Mouse (Mus musculus): ENCODE measurements around the gene Apoc1.

Apoc1 gene

DNA sequence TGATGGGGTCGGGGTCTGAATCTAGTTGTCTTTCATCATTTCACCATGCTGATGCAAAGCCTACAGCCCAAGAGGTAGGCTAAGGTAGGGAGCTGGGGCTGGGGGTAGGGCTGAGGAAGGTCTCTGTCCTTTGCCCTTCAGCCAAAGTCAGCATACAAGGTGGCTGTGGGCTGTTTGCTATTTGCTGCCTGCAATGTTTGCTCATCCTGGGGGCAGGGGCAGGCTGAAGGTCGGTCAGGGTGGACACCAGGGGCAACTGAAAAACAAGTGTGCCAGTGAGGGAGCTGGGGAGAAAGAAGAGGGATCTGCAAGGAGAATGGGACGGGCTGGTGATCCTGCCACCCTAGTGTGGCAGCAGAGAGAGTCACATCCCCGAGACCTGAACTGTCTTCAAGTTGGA is 7.1 kb downstream of the Apoc1 start:
- no peak for DNase-seq (ENCODE audit: low spot score in 2 of 2)

DNA sequence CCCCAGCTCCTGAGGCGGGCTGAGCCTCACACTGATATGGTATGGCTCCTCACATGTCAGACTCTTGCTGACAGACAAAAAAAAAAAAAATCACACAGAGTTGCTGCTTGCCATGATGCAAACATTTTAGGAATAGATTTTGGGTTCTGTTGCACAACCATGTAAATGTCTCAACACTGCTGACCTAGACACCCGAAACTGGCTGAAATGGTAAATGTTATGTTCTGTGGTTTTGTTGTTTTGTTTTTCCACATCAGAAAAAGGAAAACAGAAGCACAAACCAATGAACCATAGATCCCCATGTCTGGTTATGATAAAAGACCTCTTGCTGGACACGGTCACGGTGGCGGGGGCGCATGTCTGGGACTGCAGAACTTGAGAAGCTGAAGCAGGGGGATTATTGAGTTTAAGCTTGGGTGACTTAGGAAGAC is 8.7 kb downstream of the Apoc1 start:
- no peak for DNase-seq (ENCODE audit: low spot score in 2 of 2)

DNA sequence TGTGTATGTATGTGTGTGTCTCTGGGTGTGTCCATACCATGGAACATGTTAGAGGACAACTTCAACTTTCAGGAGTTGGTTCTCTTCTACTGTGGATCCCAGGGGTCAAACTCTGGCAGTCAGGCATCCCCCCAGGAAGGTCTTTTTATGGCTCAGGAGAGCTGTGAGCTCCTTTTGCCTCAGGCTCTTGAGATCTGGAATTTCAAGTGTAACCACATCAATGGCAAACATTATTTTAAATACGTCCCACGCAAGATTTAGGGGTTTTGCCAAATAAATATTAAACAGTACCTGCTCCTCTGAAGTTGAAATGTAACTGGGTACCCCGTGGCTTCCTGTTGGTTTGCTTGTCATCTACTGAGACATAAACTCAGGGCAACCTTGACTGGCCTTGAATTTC is 9.5 kb downstream of the Apoc1 start:
- DNase-seq (ENCODE audit: low spot score in 2 of 2), result no peak

DNA sequence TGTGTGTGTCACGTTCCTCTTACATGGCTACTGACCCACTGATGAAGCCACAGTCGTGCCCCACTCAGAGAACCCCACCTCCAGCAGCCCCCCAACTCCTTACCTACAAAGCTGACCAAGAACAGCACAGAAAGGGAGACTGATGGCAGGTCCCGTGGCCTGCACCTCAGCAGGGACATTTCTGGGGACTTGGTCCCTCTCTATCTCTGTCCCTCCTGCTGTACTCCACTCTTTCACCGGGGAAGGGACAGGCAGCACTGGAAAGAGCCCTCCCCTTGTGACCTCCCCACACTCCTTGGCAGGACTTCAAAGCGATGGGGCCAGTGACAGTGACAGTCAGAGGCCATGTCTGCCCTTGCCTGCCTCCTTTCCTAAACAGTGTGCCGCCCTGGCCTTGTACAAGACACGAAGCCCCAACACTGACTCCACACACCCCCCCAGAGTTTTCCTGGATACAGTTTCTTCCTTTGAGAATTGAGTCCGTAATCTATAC is 11.2 kb downstream of the Apoc1 start, which contains the start of the genes Gm44805 and Apoc4:
Gene Gm44805 (minus strand): TSS at position 222 of the 493 bp plus-strand sequence.
Gene Apoc4 (minus strand): TSS at position 278 of the 493 bp plus-strand sequence.
- no peak for DNase-seq (ENCODE audit: low spot score in 2 of 2)

DNA sequence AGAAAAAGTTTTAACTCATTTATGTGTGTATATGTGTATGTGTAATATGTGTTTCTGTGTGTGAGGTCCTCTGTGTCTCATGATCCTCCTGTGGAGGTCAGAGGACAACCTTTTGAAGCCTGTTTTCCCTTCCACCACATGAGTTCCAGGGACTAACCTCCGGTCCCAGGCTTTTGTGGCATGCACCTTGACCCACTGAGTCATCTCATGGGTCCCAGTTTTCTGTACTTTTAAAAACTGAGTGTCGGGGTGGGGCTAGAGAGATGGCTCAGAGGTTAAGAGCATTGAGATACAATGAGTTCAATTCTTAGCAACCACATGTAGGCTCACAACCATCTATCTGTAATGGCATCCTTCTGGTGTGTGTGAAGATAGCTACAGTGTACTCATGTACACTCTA is 11.8 kb downstream of the Apoc1 start:
- DNase-seq (ENCODE audit: low spot score in 2 of 2), result no peak

DNA sequence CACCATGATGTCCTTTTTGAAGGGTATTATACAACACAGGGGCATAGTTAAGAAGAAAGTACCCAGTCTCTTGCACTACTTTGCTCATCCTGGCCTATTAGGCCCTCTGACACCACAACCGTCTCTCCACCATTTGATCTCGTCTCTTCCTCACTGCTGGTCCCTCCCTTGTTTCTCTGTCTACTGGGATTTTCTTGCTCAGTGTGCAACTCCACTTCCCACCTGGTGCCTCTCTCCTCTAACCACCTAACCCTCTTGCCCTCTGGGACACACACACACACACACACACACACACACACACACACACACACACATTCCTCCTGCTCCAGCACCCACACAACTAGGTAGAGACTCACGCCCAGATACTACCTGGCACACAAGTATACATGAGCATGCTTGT is 13.6 kb downstream of the Apoc1 start:
- DNase-seq (ENCODE audit: low spot score in 2 of 2), result no peak

DNA sequence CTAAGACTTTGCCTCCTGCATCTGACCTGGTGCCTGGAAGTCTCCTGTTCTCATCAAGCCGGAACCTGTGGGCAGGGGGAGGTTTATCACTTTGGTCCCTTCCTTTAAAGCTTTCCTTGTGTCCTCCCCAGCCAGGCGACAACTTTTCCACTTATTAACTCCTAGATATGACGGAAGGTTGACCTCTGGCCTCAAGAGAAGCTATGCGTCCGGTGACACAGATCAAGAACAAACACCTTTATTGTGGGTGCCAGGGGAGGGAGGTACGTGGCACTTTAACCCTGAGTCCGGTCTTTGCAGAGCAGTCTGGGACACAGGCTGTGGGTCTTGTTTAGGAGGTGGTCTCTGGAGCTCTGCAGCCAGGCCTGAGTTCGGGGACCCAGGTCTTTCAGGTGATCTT is 14.6 kb downstream of the Apoc1 start, which contains the start of gene Apoc2:
Gene Apoc2 (minus strand): TSS at position 70 of the 400 bp plus-strand sequence.
- DNase-seq (ENCODE audit: low spot score in 2 of 2), result no peak

DNA sequence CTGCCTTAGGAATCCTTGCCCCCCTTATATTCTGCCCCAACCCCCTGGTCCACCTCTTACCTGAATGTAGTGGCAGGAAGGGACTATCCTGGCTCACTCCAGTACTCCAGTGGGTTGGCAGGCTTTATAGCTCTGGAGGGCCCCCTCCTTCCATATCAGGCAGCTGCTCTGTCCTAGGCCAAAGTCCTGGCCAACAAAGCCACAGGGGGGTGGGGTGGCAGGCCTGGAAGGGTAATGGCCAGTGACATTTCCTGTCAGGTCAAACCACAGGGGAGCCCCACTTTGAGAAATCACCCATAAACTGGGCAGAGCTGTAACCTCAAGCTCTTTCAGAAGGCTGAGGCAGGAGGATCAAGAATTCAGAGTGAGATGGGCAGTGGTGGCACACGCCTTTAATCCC is 15.8 kb downstream of the Apoc1 start:
- no peak for DNase-seq (ENCODE audit: low spot score in 2 of 2)

DNA sequence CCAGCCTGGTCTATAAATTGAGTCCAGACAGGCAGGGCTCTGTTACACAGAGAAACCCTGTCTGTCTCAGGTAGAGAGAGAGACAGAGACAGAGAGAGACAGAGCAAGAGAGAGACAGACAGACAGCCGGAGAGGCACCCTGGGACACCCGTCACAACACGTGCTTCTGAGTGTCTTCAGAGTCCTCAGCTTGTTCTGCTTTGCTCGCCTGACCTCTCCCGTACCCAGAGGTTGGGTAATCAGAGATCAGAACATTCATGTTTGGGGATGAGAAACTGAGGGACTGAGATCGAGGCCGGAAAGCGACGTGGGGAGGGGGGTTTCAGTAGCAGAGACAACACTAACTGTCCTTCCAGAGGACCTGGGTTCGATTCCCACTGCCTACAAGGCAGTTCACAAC is 16.6 kb downstream of the Apoc1 start:
- no peak for DNase-seq (ENCODE audit: low spot score in 2 of 2)

DNA sequence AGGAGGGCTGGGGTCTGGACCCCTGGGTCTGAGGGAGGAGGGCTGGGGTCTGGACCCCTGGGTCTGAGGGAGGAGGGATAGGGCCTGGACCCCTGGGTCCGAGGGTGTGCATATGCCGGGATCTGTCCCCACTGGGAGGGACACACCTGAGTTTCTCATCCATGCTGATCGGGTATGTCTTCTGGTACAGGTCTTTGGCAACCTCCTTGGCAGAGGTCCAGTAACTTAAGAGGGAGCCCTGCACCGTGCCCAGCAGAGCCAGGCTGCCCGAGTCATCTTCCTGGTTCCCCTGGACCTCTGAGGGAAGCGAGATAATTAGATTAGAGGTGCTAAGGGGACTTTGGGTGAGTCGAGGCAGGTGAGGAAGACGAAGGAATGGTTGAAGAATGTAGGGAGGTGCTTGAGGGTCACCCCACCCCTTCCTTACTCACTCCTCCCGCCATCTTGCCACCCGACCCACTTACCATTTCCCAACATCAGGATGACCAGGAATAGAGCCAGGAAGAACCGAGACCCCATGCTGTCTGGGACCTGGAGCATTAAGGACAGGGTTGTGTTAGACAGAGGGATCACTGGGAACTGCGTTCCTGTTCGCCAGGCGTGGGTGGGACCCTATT is 19.3 kb downstream of the Apoc1 start:
- no peak for DNase-seq (ENCODE audit: low spot score in 2 of 2)

DNA sequence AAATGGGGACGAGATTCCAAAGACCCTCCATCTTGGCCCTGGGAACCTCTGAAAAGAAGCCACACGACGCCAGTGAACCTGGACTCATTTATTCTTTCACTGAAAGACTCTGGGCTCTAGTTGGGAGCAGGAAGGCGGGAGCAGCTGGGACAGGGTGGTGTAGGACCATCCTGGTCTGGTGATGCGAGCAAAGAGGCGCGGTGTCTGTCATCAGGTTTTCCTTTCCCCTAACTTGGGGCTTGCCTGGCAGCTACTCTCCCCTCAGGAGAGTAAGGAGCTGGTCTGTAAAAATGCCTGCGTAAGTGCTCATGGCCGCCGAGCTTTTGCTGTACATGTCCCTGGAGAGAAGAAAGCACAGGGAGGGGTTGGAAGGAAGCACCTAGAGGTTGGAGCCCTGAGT is 20.9 kb downstream of the Apoc1 start:
- no peak for DNase-seq (ENCODE audit: low spot score in 2 of 2)

DNA sequence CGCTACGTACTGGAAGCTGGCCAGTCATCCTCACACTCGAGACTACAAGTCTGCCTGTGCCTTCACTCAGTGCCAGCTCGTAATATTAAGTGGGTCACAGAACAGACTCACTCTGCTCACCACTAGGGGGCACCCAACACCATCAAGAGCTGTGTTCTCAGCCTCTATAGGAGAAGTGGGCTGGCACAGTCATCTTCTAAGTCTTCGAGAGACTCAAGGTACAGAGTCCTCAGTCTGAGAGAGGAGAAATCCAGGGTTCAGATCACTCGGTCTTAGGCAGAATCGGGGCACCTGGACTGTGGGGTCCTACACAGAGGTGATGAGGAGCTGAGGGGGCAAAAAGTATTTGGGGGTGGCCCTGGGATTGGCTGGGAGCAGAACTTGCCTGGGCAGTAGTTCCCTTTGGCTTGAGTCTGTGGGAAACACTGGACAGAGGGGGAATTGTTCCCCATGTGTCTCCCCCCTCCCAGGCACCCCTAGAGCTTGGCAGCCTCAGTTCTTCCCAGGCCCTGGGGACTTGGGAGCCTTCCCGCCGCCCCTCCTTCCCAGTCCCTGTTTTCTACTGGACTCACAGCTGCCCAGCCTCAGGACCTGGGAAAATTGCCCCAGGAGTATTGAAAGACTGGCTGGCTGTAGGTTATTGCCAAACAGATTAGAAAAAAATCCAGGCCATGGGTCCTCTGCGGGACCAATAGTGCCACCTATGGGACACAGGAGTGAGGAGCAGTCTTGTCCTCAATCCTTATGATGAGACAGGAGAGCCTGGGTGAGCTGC is 23.3 kb downstream of the Apoc1 start:
- DNase-seq (ENCODE audit: low spot score in 2 of 2), result peak; percentile 95 to 96

DNA sequence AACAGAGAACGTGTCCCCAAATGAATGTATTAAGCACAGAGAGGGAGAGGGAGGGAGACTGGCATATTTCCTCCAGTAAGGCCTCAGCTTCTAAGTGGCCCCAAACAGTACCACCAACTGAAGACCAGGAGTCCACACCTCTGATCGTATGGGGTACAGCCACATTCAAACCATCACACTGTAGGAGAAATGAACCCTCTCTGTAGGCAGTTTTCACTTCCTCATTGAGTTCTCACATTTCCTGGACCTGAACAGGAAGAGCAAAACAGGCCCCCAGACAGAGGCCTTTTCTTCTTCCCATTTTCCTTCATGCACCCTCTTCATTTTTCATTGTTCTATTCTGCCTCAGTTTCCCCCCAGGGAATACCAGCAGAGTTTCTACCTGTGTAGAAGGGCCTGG is 25.0 kb downstream of the Apoc1 start:
- no peak for DNase-seq (ENCODE audit: low spot score in 2 of 2)

DNA sequence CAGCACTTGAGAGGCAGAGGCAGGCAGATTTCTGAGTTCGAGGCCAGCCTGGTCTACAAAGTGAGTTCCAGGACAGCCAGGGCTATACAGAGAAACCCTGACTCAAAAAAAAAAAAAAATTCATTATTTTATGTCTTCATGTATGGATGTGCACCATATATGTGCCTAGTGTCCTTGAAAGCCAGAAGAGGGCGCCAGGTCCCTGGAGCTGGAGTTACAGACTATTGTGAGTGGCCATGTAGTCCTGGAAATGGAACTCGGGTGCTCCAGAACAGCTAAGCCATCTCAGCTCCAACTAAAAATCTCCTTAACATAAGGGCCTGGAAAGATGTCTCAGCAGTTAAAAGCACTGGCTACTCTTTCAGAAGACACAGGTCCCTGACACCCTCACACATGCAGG is 25.7 kb downstream of the Apoc1 start:
- no peak for DNase-seq (ENCODE audit: low spot score in 2 of 2)

DNA sequence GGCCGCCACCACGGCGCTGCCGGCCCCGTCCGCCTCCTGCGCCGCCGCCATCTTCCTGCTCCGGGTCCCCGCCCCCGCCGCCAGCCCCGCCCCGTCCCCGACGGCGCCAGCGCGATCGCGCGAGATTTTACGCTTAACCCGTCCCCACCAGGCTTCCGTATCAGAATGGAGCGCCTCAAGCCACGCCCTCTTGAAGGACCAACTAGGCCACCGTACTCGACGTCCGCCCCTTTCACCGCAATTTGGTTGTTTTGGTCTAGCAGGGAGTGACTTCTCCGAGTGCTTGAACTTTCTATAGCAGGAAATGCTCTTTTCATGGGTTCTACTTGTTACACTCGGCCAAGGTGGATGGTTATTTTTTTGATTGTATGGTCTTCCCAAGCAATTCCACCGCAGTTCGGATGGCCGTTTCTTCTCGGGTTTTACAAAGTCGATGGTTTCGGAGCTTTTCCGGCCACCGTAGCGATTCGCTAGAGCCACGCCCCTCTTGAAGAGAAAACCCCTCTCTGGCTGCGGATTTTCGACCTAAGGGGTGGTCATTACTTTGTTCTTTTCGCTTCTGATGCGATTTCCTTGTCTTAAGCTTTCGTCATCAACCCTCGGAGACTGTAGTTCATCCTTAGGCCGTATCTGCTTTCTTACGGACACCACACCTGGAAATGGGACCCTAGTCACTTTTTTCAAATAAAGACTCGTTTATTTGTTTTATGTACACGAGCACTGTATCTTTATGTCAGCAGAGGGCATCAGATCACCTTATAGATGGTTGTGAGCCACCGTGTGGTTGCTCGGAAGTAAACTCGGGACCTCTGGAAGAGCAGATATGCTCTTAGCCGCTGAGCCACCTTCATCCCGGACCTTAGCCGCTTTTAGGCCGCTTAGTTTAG is 27.3 kb downstream of the Apoc1 start, which contains the start of gene Clptm1:
Gene Clptm1 (minus strand): TSS at position 79 of the 887 bp plus-strand sequence.
- peak; percentile 98 for DNase-seq (ENCODE audit: low spot score in 2 of 2)

DNA sequence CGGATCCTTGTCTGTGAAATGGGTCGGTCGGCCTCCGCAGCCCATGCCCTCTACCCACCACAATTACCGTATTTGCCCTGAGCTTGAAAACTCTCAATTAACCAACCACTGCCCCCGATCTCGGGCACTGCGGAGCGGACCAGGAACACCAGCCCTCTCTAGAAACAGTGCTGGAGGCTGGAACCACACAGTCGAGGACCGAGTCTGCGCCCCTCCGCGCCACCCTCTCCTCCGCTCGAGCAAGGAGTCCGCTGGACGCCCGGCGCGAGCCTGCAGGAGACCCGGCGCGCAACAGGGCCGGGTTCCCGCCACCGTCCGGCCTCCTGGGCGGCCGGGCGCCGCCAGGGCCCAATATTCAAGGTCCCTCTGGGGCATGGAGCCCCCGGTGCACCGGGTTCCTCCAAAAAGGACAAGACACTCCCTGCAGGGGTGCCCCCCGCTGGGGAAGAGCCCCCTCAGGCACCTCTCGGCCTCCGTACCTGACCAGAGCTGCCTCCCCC is 28.0 kb downstream of the Apoc1 start:
- no peak for DNase-seq (ENCODE audit: low spot score in 2 of 2)

DNA sequence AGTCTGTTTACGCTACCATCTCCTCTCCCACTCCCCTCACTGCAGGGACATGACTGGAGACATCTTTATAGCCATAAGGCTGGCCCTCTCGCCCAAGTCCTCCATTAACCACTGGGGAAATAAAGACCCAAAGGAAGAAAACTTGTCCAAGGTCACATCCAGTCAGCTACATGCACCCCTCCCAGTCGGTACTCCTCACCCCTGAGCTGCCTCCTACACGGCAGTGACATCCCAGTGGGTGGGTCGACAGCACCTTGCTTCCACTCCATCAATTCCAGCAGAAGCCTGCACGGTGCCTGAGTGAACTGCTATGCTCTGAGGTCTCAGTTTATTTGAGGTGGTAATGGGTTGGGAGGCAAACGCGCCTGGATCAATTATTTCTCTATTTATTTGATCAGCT is 28.5 kb downstream of the Apoc1 start:
- peak; percentile 38 to 54 for DNase-seq (ENCODE audit: low spot score in 2 of 2)

DNA sequence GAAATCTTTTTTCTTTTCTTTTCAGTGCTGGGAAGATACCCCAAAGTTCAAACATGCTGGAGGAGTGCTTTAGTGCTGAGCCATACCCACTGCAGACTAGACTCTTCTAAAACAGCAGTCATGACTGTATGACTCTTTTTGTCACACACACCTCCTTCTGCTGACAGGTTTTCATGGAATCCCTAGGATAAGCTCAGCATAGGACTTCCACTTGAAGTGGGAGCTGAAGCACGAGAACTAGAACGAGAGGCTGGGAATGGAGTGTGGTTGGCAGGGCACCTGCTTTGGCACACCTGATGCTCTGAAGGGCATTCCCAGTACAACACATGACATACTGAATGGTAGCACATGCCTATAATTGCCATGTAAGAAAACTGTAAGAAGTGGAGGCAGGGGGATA is 39.8 kb downstream of the Apoc1 start:
- no peak for DNase-seq (ENCODE audit: low spot score in 2 of 2)

DNA sequence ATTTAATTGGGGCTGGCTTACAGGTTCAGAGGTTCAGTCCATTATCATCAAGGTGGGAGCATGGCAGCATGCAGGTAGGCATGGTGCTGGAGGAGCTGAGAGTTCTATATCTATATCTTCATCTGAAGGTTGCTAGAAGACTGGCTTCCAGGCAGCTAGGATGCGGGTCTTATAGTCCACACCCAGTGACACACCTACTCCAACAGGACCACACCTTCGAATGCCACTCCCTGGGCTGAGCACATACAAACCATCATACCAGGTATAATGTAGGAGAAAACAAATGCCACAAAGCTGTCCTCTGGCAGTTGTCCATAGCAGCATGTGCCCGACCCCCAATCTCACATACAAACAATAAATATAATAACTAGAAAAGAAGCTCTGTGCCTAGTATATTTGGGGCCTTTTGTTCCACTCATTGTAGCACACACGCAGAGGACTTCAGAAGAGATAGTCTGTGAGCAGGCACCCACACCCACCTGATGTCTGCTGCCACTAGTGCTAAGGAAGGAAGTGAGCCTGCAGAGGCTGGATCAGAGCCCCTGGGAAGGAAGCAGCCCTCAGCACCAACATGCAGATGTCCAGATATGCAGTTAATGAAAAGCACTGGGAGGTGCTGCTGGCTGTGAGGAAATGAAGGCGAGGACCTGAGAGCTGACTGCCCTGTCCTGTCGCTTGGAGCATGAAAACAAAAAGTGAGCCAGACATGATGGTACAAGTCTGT is 41.2 kb downstream of the Apoc1 start:
- no peak for DNase-seq (ENCODE audit: low spot score in 2 of 2)

DNA sequence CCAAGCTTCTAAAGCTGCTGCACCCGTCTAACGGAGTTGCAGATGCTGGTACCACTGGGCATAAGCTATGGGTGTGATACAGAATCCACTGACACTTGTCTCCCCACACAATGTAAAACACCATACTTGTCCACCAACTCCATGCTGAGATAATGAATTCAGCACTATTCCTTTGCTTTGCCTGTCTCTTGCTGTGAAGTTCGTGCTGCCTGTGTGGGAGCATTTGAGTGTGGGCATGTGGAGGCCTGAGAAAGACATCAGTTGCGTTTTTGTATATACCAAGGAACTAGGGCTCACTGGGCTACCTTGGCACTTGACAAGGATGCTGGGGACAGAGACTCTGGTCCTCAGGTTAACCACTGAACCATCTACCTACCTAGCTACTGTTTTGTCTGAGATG is 51.2 kb downstream of the Apoc1 start:
- DNase-seq (ENCODE audit: low spot score in 2 of 2), result no peak

Data from right cerebral cortex, postnatal 10 days (tissue).